Mouse (Mus musculus): ENCODE data around the gene Kdsr. TPM values are rescaled to one million over a fixed set of nuclear protein-coding genes. Genes with fewer than 3 reads are reported as not detected.
A peak's percentile ranks its signal among the peaks of the same experiment; 100 is the strongest.

The Kdsr gene
- polyA plus RNA-seq (2014; fragmentation: Nextera tagmentation; extraction: Ambion mirVana), result 8.9 and 9.0 TPM in 2 replicates

DNA sequence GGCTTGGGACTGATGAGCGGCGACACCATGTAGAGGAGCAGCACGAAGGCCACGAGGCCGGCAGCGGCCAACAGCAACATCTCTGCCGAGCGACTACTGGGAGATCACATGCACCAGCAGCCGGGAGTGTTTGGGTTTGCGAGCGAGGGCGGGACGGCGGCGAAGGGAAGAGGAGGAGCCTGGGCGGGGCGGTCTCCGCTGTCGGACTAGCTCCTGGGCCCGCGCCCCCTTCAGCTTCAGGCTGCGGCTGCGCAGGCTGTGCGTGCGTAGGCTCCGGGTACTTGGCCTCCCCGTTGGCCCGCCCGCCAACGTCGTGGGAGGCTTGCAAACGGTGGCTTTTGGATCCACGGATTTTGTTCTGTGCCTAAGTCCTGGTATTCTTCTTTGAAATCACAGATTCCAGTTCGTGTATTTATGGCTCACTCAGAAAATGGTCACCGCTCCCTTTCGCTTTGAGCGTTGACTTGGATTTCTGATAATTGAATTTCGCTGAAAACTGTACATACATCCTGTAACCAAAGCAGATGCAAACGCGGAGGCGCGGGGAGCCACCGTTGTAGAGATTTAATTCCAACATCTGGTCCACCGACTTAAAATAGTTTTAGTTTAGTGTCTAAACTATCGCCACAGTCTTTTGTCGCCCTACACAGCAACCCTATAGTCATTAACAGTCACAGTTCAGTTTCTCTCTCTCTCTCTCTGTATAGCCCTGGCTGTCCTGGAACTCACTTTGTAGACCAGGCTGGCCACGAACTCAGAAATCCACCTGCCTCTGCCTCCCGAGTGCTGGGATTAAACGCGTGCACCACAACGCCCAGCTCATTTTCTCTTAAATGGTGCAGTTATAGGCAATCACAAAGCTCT, at the start of gene Kdsr:
Gene Kdsr (minus strand): TSS at position 156 of the 864 bp plus-strand sequence.
- 3% methylated on average over 50 of the region's 51 CpGs for WGBS
- peak; percentile 97 for DNase-seq (ENCODE audit: low spot score)

DNA sequence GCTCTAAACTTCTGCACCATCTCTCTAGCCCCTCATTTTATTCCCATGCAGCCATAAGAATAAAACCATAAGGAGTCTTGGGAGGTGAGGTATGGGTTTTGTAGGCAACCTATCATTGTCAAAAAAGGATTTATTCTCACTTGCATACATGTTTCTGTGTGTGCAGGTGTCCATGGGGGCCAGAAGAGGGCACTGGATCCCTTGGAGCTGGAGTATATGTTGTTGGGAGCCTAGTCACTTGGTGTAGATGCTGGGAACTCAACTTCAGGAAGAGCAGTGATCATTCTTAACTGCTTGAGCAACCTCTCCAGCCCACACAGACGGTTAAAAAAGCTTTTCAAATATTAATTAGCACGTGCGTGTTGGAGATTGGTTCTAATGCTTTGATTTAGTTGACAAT, 40.4 kb upstream of the Kdsr start:
- 82% methylated on average over 3 of the region's 3 CpGs for WGBS
- ATAC-seq (replicated peaks; ENCODE audit: low FRiP score), result no peak

More for the DNA sequence above, at the start of gene Kdsr:
- peak within 1 kb of the TSS; percentile 64 for H3K4me3 ChIP-seq (ENCODE audit: low read depth, low read length)
- H3K4me1 ChIP-seq (replicated peaks; ENCODE audit: control insufficient read depth, insufficient read depth, low read length), result peaks cover 6% of the 10 kb centered on the region; the same call in 1 of the 2 replicates
- H3K9me3 ChIP-seq (ENCODE audit: control insufficient read depth, low read length), result no peaks in the 10 kb centered on the region
- H3K4me2 ChIP-seq (ENCODE audit: low read depth, low read length, severe bottlenecking), result peak within 1 kb of the TSS; percentile 97
- H3K9ac ChIP-seq (ENCODE audit: low read length), result peak within 1 kb of the TSS; percentile 72
- ATAC-seq (replicated peaks; ENCODE audit: low FRiP score), result peak; percentile 99
- H3K27me3 ChIP-seq (ENCODE audit: control insufficient read depth, insufficient read depth, low read length), result no peaks in the 10 kb centered on the region
- no peaks in the 10 kb centered on the region for H3K36me3 ChIP-seq (ENCODE audit: control insufficient read depth, insufficient read depth, low read length)
- H3K27ac ChIP-seq (ENCODE audit: low read depth, low read length), result peak within 1 kb of the TSS; percentile 71

DNA sequence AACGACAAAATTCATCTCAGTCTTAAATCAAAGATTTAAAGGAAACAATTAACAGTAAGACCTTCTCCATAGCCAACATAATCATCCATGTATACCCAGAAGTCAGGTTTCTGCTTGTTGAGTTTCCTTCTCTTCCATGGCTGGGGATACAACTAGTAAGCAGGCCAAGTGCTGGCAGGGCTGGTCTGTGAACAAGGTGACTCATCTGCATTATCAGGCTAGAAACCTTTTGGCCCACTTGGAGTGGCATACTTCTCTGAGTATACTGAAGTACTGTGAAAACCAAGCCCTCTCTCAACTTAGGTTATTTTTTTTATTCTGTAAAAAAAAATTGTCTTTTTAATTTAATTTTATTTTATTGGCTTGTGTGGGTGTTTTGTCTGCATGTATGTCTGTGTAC, 39.9 kb upstream of the Kdsr start:
- Histone ChIP-seq H3K27me3 (ENCODE audit: control insufficient read depth, insufficient read depth, low read length) (no peaks in the 10 kb centered on the region), H3K4me3 (ENCODE audit: low read depth, low read length) (no peak overlapping the region), H3K36me3 (ENCODE audit: control insufficient read depth, insufficient read depth, low read length) (no peaks in the 10 kb centered on the region), H3K4me2 (ENCODE audit: low read depth, low read length, severe bottlenecking) (no peak overlapping the region), H3K4me1 (replicated peaks; ENCODE audit: control insufficient read depth, insufficient read depth, low read length) (no peaks in the 10 kb centered on the region), H3K27ac (ENCODE audit: low read depth, low read length) (no peak overlapping the region), H3K9me3 (ENCODE audit: control insufficient read depth, low read length) (no peaks in the 10 kb centered on the region), H3K9ac (ENCODE audit: low read length) (no peak overlapping the region)
- ATAC-seq (replicated peaks; ENCODE audit: low FRiP score), result no peak
- no peak for DNase-seq (ENCODE audit: low spot score)
- WGBS, result 53% methylated on average over 1 of the region's 1 CpGs

More for the DNA sequence above, 40.4 kb upstream of the Kdsr start:
- no peaks in the 10 kb centered on the region for H3K36me3 ChIP-seq (ENCODE audit: control insufficient read depth, insufficient read depth, low read length)
- no peak overlapping the region for H3K4me2 ChIP-seq (ENCODE audit: low read depth, low read length, severe bottlenecking)
- H3K27me3 ChIP-seq (ENCODE audit: control insufficient read depth, insufficient read depth, low read length), result no peaks in the 10 kb centered on the region
- no peaks in the 10 kb centered on the region for H3K9me3 ChIP-seq (ENCODE audit: control insufficient read depth, low read length)
- H3K9ac ChIP-seq (ENCODE audit: low read length), result no peak overlapping the region
- no peak for DNase-seq (ENCODE audit: low spot score)
- H3K27ac ChIP-seq (ENCODE audit: low read depth, low read length), result no peak overlapping the region
- no peaks in the 10 kb centered on the region for H3K4me1 ChIP-seq (replicated peaks; ENCODE audit: control insufficient read depth, insufficient read depth, low read length)
- H3K4me3 ChIP-seq (ENCODE audit: low read depth, low read length), result no peak overlapping the region

DNA sequence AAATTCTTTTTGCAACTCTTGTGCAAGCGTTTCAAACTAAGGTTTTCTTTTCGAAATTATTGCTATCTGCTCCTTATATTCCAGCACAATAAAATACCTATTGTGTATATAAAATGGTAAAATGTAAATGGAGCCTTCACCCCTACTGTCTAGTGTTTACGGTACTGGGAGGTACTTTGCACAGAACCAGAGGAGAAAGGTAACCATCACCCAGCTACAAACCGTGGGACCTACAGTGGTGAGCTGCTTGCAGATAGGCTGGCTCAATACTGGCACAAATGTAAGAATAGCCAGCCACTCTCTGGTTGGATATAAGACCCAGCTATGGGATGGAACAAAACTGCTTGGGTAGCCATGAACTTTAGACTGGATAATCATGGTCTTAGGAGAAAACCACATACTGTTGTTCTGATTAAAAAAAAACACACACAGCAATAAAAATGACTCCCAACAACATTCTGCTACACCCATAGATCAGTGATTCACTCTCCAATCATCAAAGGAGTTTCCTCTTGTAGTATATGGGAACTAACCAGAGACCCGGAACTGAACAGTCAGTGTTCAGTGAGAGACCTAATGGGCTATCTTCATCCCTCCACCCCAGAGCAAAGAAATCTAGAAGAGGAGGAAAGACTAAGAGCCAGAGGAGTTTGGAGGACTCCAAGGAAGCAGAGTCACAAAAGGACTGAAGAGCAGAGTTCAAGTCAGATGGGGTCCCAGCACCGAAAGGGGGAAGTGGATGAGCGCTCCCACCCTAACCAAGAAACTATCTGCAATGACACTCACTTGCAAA, 37.7 kb upstream of the Kdsr start:
- WGBS, result 63% methylated on average over 7 of the region's 7 CpGs
- peak overlapping the region; percentile 63 for H3K4me2 ChIP-seq (ENCODE audit: low read depth, low read length, severe bottlenecking)
- H3K27me3 ChIP-seq (ENCODE audit: control insufficient read depth, insufficient read depth, low read length), result no peaks in the 10 kb centered on the region
- H3K4me3 ChIP-seq (ENCODE audit: low read depth, low read length), result peak overlapping the region; percentile 78
- no peak overlapping the region; the same call in 1 of the 2 replicates for H3K9ac ChIP-seq (ENCODE audit: low read length)
- no peaks in the 10 kb centered on the region for H3K36me3 ChIP-seq (ENCODE audit: control insufficient read depth, insufficient read depth, low read length)
- no peaks in the 10 kb centered on the region for H3K9me3 ChIP-seq (ENCODE audit: control insufficient read depth, low read length)
- DNase-seq (ENCODE audit: low spot score) (no peak), ATAC-seq (replicated peaks; ENCODE audit: low FRiP score) (peak; percentile 50)
- H3K27ac ChIP-seq (ENCODE audit: low read depth, low read length), result no peak overlapping the region
- H3K4me1 ChIP-seq (replicated peaks; ENCODE audit: control insufficient read depth, insufficient read depth, low read length), result no peaks in the 10 kb centered on the region

DNA sequence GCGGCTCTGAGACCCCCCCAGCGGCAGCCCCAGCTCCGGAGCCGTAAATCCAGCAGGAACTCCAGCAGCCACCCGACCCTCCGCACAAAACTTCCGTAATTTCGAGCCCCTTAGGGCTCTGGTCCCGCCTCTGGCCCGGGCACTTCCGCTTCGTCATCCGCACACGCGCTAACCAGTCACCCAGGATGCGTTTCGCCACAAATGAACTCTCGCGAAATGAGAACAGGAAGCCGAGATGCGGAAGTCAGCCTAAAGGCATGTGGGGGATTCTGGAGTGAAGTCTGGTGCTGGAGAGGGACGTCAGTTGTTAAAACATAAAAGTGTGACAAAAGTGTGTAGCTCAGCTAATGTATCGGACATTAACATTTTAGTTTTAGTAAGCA, 37.0 kb upstream of the Kdsr start, which contains the start of gene Vps4b:
Gene Vps4b (minus strand): TSS at position 187 of the 383 bp plus-strand sequence.
- under 1% methylated on average over 23 of the region's 23 CpGs for WGBS
- peak within 1 kb of the TSS; percentile 78 for H3K4me3 ChIP-seq (ENCODE audit: low read depth, low read length)
- H3K4me1 ChIP-seq (replicated peaks; ENCODE audit: control insufficient read depth, insufficient read depth, low read length), result no peaks in the 10 kb centered on the region
- DNase-seq (ENCODE audit: low spot score) (peak; percentile 93), ATAC-seq (replicated peaks; ENCODE audit: low FRiP score) (peak; percentile 99)
- H3K9me3 ChIP-seq (ENCODE audit: control insufficient read depth, low read length), result no peaks in the 10 kb centered on the region
- H3K36me3 ChIP-seq (ENCODE audit: control insufficient read depth, insufficient read depth, low read length), result no peaks in the 10 kb centered on the region
- H3K27me3 ChIP-seq (ENCODE audit: control insufficient read depth, insufficient read depth, low read length), result no peaks in the 10 kb centered on the region
- peak within 1 kb of the TSS; percentile 63 for H3K4me2 ChIP-seq (ENCODE audit: low read depth, low read length, severe bottlenecking)
- H3K27ac ChIP-seq (ENCODE audit: low read depth, low read length), result peak within 1 kb of the TSS; percentile 79
- peak within 1 kb of the TSS; percentile 88 for H3K9ac ChIP-seq (ENCODE audit: low read length)

DNA sequence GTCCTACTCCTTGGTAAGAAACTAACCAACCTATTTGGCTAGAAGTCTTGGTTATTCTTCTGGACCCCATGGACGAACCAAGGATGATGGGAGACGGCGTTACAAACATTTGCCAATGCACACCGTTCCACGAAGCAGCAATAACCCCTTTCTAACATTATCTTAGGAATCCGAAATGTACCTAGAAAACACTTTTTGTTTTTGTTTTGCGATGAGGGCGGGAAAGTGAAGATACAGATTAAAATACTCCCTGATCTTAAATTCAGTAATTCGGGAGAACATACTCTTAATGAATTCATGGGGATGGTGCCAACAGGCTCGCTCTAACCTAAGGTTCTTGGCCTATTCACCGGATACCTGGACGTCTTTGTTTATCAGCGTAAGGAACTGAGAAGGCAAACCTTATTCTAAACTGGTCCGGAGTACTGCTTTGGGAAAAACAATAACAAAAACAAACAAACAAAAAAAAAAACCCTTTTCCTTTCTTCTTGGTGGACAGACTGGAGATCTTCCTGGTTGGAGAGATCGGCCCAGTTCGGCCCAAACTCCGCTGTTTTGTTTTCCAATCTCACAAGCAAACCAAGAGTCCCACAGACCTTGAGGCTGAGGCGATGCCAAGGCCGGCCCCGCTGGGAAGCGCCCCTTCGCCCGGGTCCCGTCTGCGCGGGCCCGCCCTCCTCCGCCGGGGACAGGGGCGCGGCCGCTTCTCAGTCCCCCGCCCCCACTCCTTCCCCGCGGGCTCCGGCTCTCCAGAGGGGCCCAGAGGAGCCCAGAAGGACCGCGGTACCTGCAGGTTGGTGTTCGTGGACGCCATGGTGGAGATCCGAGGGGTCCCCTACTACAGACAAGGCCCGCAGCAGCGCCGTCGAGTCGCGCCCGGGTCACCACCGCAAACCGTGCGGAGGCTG, 36.4 kb upstream of the Kdsr start:
- 3% methylated on average over 51 of the region's 51 CpGs for WGBS
- H3K27ac ChIP-seq (ENCODE audit: low read depth, low read length), result peak overlapping the region; percentile 79
- no peaks in the 10 kb centered on the region for H3K9me3 ChIP-seq (ENCODE audit: control insufficient read depth, low read length)
- ATAC-seq (replicated peaks; ENCODE audit: low FRiP score), result peak; percentile 90
- H3K36me3 ChIP-seq (ENCODE audit: control insufficient read depth, insufficient read depth, low read length), result no peaks in the 10 kb centered on the region; the same call in 1 of the 2 replicates
- no peaks in the 10 kb centered on the region for H3K27me3 ChIP-seq (ENCODE audit: control insufficient read depth, insufficient read depth, low read length)
- H3K9ac ChIP-seq (ENCODE audit: low read length), result peak overlapping the region; percentile 88
- no peaks in the 10 kb centered on the region for H3K4me1 ChIP-seq (replicated peaks; ENCODE audit: control insufficient read depth, insufficient read depth, low read length)
- no peak for DNase-seq (ENCODE audit: low spot score)
- H3K4me3 ChIP-seq (ENCODE audit: low read depth, low read length), result peak overlapping the region; percentile 78
- H3K4me2 ChIP-seq (ENCODE audit: low read depth, low read length, severe bottlenecking), result peak overlapping the region; percentile 63

DNA sequence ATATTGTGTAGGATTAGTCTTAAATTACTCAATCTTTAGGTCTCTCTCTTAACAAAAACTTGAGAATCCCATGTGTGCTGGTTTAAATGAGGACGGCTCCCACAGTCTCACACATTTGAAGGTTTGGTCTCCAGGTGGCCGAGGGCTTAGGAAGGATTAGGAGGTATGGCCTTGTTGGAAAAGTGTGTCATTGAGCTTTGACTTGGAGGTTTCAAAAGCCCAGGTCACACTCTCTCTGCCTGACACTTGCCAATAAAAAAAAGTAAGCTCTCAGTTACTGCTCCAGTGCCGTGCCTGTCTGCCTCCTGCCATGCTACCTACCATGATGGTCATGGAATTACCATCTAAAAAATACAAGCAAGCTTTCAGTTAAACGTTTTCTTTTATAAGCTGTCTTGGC, 15.4 kb upstream of the Kdsr start:
- Histone ChIP-seq H3K36me3 (ENCODE audit: control insufficient read depth, insufficient read depth, low read length) (peaks cover under 1% of the 10 kb centered on the region; the same call in 1 of the 2 replicates), H3K9ac (ENCODE audit: low read length) (no peak overlapping the region), H3K9me3 (ENCODE audit: control insufficient read depth, low read length) (no peaks in the 10 kb centered on the region), H3K4me3 (ENCODE audit: low read depth, low read length) (no peak overlapping the region), H3K4me1 (replicated peaks; ENCODE audit: control insufficient read depth, insufficient read depth, low read length) (no peaks in the 10 kb centered on the region), H3K4me2 (ENCODE audit: low read depth, low read length, severe bottlenecking) (no peak overlapping the region), H3K27ac (ENCODE audit: low read depth, low read length) (no peak overlapping the region), H3K27me3 (ENCODE audit: control insufficient read depth, insufficient read depth, low read length) (no peaks in the 10 kb centered on the region)
- DNase-seq (ENCODE audit: low spot score) (no peak), ATAC-seq (replicated peaks; ENCODE audit: low FRiP score) (no peak)
- 87% methylated on average over 4 of the region's 4 CpGs for WGBS

DNA sequence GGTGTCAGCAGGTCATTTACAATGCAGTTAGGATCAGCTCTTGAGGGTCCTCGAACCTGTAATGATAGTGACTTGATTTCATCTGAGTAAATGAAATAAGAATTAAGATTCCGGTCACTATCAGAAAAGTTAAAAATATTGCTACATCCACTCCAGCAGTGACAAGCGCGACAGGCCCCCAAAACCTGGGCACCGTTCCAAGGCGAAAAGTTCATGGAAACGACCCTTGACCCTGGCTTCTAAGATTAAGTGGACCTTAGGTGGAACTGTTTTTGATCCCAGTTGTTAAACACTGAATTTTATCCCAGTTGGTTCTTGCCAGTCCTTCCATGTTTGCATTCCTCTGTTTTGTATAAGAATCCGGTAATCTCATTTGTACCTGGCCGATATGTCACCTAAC, 14.6 kb upstream of the Kdsr start:
- Histone ChIP-seq H3K27ac (ENCODE audit: low read depth, low read length) (no peak overlapping the region), H3K27me3 (ENCODE audit: control insufficient read depth, insufficient read depth, low read length) (no peaks in the 10 kb centered on the region), H3K4me2 (ENCODE audit: low read depth, low read length, severe bottlenecking) (no peak overlapping the region), H3K4me1 (replicated peaks; ENCODE audit: control insufficient read depth, insufficient read depth, low read length) (no peaks in the 10 kb centered on the region), H3K36me3 (ENCODE audit: control insufficient read depth, insufficient read depth, low read length) (no peaks in the 10 kb centered on the region), H3K9me3 (ENCODE audit: control insufficient read depth, low read length) (no peaks in the 10 kb centered on the region), H3K4me3 (ENCODE audit: low read depth, low read length) (no peak overlapping the region), H3K9ac (ENCODE audit: low read length) (no peak overlapping the region)
- no peak for DNase-seq (ENCODE audit: low spot score)
- ATAC-seq (replicated peaks; ENCODE audit: low FRiP score), result no peak
- WGBS, result 93% methylated on average over 9 of the region's 9 CpGs

Data from forebrain, embryonic 11.5 days (tissue).